Mouse (Mus musculus): ENCODE data around the gene Pafah2.

Pafah2 gene

GRCm38 (mm10) chr4:134395977-134396825 is at the start of gene Pafah2:
Gene Pafah2, plus strand, starts transcription at chr4:134396320.
- peak; percentile 94 for DNase-seq (ENCODE audit: low spot score in 2 of 2)

GRCm38 (mm10) chr4:134348078-134348477 is 48.0 kb upstream of the Pafah2 start:
- no peak for DNase-seq (ENCODE audit: low spot score in 2 of 2)

GRCm38 (mm10) chr4:134348545-134348944 is 47.6 kb upstream of the Pafah2 start:
- DNase-seq (ENCODE audit: low spot score in 2 of 2) = no peak

GRCm38 (mm10) chr4:134349829-134350228 is 46.3 kb upstream of the Pafah2 start:
- no peak for DNase-seq (ENCODE audit: low spot score in 2 of 2)

- DNase-seq (ENCODE audit: low spot score in 2 of 2) = no peak
Measured at GRCm38 (mm10) chr4:134350641-134351040, 45.5 kb upstream of the Pafah2 start.

- DNase-seq (ENCODE audit: low spot score in 2 of 2) = no peak
Measured at GRCm38 (mm10) chr4:134351329-134352260, 44.5 kb upstream of the Pafah2 start.

- DNase-seq (ENCODE audit: low spot score in 2 of 2) = no peak
Measured at GRCm38 (mm10) chr4:134352261-134352707, 43.8 kb upstream of the Pafah2 start.

- no peak for DNase-seq (ENCODE audit: low spot score in 2 of 2)
Measured at GRCm38 (mm10) chr4:134352929-134353328, 43.2 kb upstream of the Pafah2 start.

GRCm38 (mm10) chr4:134353527-134354409 is 42.4 kb upstream of the Pafah2 start:
- DNase-seq (ENCODE audit: low spot score in 2 of 2) = no peak

- no peak for DNase-seq (ENCODE audit: low spot score in 2 of 2)
Measured at GRCm38 (mm10) chr4:134355841-134356452, 40.2 kb upstream of the Pafah2 start.

- peak; percentile 50 to 66 for DNase-seq (ENCODE audit: low spot score in 2 of 2)
Measured at GRCm38 (mm10) chr4:134356591-134357460, 39.3 kb upstream of the Pafah2 start.

GRCm38 (mm10) chr4:134357461-134357771 is 38.7 kb upstream of the Pafah2 start:
- DNase-seq (ENCODE audit: low spot score in 2 of 2) = no peak

GRCm38 (mm10) chr4:134359649-134360048 is 36.5 kb upstream of the Pafah2 start:
- no peak for DNase-seq (ENCODE audit: low spot score in 2 of 2)

GRCm38 (mm10) chr4:134361215-134361614 is 34.9 kb upstream of the Pafah2 start:
- DNase-seq (ENCODE audit: low spot score in 2 of 2) = peak in 1 of 2 experiments; percentile 40

- no peak for DNase-seq (ENCODE audit: low spot score in 2 of 2)
Measured at GRCm38 (mm10) chr4:134362124-134362523, 34.0 kb upstream of the Pafah2 start.

GRCm38 (mm10) chr4:134362586-134362985 is 33.5 kb upstream of the Pafah2 start:
- peak; percentile 45 to 77 for DNase-seq (ENCODE audit: low spot score in 2 of 2)

- no peak for DNase-seq (ENCODE audit: low spot score in 2 of 2)
Measured at GRCm38 (mm10) chr4:134365280-134365679, 30.8 kb upstream of the Pafah2 start.

- DNase-seq (ENCODE audit: low spot score in 2 of 2) = no peak
Measured at GRCm38 (mm10) chr4:134370649-134371221, 25.4 kb upstream of the Pafah2 start.

- DNase-seq (ENCODE audit: low spot score in 2 of 2) = no peak
Measured at GRCm38 (mm10) chr4:134371316-134371855, 24.7 kb upstream of the Pafah2 start.
